Mouse (Mus musculus) testis, adult 2 months (tissue): ENCODE data around the gene Bdh2.

Experiments used
- CTCF ChIP-seq: fragments of 200-500 bp; IDR thresholded peaks from 2 replicates; pipeline ENCODE4 v1.5.1; 2012; ENCODE audit warnings: low read depth, mild to moderate bottlenecking, inconsistent platforms, low read length, moderate library complexity; ENCODE audit not compliant: control insufficient read depth, insufficient read depth, insufficient replicate concordance
- POLR2A ChIP-seq: fragments of 200-500 bp; IDR thresholded peaks from 2 replicates; pipeline ENCODE4 v1.6.1; 2012; ENCODE audit warnings: low read depth, mild to moderate bottlenecking, inconsistent platforms, low read length, moderate library complexity; ENCODE audit not compliant: control insufficient read depth

GRCm38 (mm10) chr3:135232462-135232861 lies 48.6 kb upstream of the Bdh2 start:
- TF ChIP-seq CTCF: no peak
- TF ChIP-seq POLR2A: no peak
